Mouse (Mus musculus): ENCODE measurements at regions not wholly inside any gene's neighbourhood (a gene's known extent, or its start where the extent isn't known, plus 50 kb on each side); places are given as distances from the start of the nearest gene placed in this dataset.

- peak; percentile 3 for DNase-seq
Observed at GRCm38 (mm10) chrX:150709416-150709815, 52.0 kb upstream of the Tro start.

Data from cerebellum, adult 9-10 months (tissue).